Mouse (Mus musculus) midbrain, embryonic 14.5 days (tissue): ENCODE results near the gene Nrg3. TPM values are rescaled to one million over a fixed set of nuclear protein-coding genes. Genes with fewer than 3 reads are reported as not detected.

Experiments used
- ATAC-seq: fragments of 200-750 bp; cut with Nextera tagmentation; 2 replicates; pipeline ENCODE4 v1.8.0; 2017; ENCODE audit warnings: moderate number of reproducible peaks, moderate library complexity; ENCODE audit not compliant: low FRiP score, low TSS enrichment
- DNase-seq: peaks from one replicate; pipeline ENCODE4 v3.0.0-alpha.2; 2015
- H3K27ac ChIP-seq: fragments of 300-500 bp; sonication (generic); replicated peaks from 2 replicates; pipeline ENCODE4 v1.5.1; 2014; ENCODE audit warnings: mild to moderate bottlenecking, low read depth, low read length, moderate library complexity
- H3K27me3 ChIP-seq: fragments of 300-500 bp; sonication (generic); 2 replicates; pipeline ENCODE4 v1.6.1; 2014; ENCODE audit warnings: low read length, control low read depth, mixed read lengths; ENCODE audit not compliant: control insufficient read depth, insufficient read depth
- H3K36me3 ChIP-seq: fragments of 300-500 bp; sonication (generic); 2 replicates; pipeline ENCODE4 v1.6.1; 2014; ENCODE audit warnings: low read length, control low read depth; ENCODE audit not compliant: control insufficient read depth, insufficient read depth
- H3K4me1 ChIP-seq: fragments of 300-500 bp; sonication (generic); 2 replicates; pipeline ENCODE4 v1.6.1; 2014; ENCODE audit warnings: mild to moderate bottlenecking, antibody characterized with exemption, low read length, control low read depth; ENCODE audit not compliant: control insufficient read depth, insufficient read depth
- H3K4me2 ChIP-seq: fragments of 300-500 bp; sonication (generic); 2 replicates; pipeline ENCODE4 v1.6.1; 2014; ENCODE audit warnings: mild to moderate bottlenecking, low read length, moderate library complexity
- H3K4me3 ChIP-seq: fragments of 300-500 bp; sonication (generic); replicated peaks from 2 replicates; pipeline ENCODE4 v1.5.1; 2014; ENCODE audit warnings: low read depth, low read length
- H3K9ac ChIP-seq: fragments of 300-500 bp; sonication (generic); replicated peaks from 2 replicates; pipeline ENCODE4 v1.6.1; 2014; ENCODE audit warnings: mild to moderate bottlenecking, low read length, moderate library complexity
- H3K9me3 ChIP-seq: fragments of 300-500 bp; sonication (generic); 2 replicates; pipeline ENCODE4 v1.6.1; 2016; ENCODE audit warnings: low read length, control low read depth, mixed read lengths; ENCODE audit not compliant: control insufficient read depth
- WGBS: fragments of 180-500 bp; shearing (Covaris S2); extraction: QIAGEN DNeasy Blood & Tissue Kit; methylation state at CpG from one replicate; pipeline ENCODE4 v1.1.7; 2014; 5-methylcytosine and 5-hydroxymethylcytosine counted together
- polyA plus RNA-seq: library from polyadenylated mRNA; unstranded; fragments of >200 nt; fragmentation: Nextera tagmentation; extraction: Ambion mirVana; gene quantifications from 2 replicates; pipeline ENCODE4 v1.2.1, GENCODE M21; 2014

Gene Nrg3
- polyA plus RNA-seq, 1 experiment from 2014 or later, result 13.1 TPM

- H3K4me2 ChIP-seq, result no peak overlapping the region
- H3K9ac ChIP-seq, result no peak overlapping the region
- ATAC-seq (no peak), DNase-seq (no peak)
- H3K36me3 ChIP-seq, result no peaks in the 10 kb centered on the region
- H3K9me3 ChIP-seq, result no peaks in the 10 kb centered on the region
- H3K4me1 ChIP-seq, result no peaks in the 10 kb centered on the region
- 96% methylated on average over 3 of the region's 3 CpGs for WGBS
- H3K4me3 ChIP-seq, result no peak overlapping the region
- H3K27ac ChIP-seq, result no peak overlapping the region
- H3K27me3 ChIP-seq, result no peaks in the 10 kb centered on the region
Observed at GRCm38 (mm10) chr14:38576796-38577195, 896.1 kb downstream of the Nrg3 start.

DNA sequence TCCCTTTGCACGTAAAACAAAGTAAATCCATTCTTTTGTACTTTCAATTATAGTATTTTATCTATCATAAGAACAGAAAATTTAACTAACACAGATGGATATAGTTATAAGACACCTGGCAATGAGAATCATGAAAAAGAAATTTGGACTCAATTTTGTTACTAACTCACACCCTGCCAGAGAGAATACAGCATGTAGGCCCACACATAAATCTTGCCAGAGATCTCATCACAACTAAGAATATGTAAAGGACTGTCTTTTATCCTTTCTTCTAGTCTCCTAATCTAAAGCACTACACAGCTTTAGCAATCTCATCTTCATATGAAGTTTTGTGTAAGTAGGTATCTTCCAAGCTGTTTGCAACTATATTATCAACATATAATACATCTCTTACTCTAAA is 904.7 kb downstream of the Nrg3 start:
- WGBS, result 88% methylated on average over 1 of the region's 1 CpGs

DNA sequence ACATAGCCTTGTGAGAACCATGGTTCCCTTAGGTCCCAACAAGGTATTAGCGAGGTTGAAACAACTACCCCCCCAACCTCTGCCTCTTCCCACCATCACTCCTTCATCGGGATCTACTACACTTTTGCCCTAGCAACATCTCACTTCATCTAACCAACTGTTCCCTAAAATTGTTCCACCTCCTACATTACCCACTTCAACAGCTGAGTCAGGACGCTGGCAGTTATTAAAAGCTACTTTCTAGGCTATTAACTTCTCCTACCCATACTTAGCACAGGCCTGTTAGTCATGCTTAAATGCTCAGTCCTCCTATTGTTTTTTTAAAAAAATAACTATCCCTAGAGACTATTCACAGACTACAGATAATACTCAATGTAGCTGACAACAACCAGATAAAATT is 906.7 kb downstream of the Nrg3 start:
- no peak overlapping the region for H3K9ac ChIP-seq
- DNase-seq (no peak), ATAC-seq (no peak)
- no peaks in the 10 kb centered on the region for H3K9me3 ChIP-seq
- no peak overlapping the region for H3K4me2 ChIP-seq
- H3K4me3 ChIP-seq, result no peak overlapping the region
- H3K4me1 ChIP-seq, result no peaks in the 10 kb centered on the region
- no peak overlapping the region for H3K27ac ChIP-seq
- WGBS, result 96% methylated on average over 3 of the region's 3 CpGs
- H3K36me3 ChIP-seq, result no peaks in the 10 kb centered on the region
- H3K27me3 ChIP-seq, result no peaks in the 10 kb centered on the region

More for the DNA sequence above, 904.7 kb downstream of the Nrg3 start:
- H3K9me3 ChIP-seq, result no peaks in the 10 kb centered on the region
- DNase-seq (no peak), ATAC-seq (no peak)
- H3K4me2 ChIP-seq, result no peak overlapping the region
- H3K9ac ChIP-seq, result no peak overlapping the region
- H3K27ac ChIP-seq, result no peak overlapping the region
- H3K27me3 ChIP-seq, result no peaks in the 10 kb centered on the region
- no peaks in the 10 kb centered on the region for H3K36me3 ChIP-seq
- H3K4me1 ChIP-seq, result no peaks in the 10 kb centered on the region
- no peak overlapping the region for H3K4me3 ChIP-seq

DNA sequence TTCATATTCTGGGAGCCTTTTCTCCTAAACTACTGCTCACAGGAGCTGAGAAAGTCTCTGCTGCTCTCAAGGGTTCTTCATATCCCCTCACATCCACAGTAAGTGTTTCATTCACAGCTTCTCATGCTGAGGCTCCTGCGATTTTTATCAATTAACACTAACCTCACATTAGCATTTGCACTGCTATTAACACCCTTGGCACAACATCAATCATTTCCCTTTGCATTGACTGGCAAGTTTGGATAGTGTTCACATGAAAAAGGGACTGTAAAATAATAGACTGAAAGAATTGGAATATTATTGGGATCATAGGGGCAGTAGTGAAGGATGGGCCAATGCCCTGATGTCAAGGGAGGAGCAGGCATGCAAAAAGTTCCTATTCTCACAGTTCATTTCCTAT is 918.3 kb downstream of the Nrg3 start:
- H3K27ac ChIP-seq, result no peak overlapping the region
- H3K9me3 ChIP-seq, result no peaks in the 10 kb centered on the region
- DNase-seq (no peak), ATAC-seq (no peak)
- no peaks in the 10 kb centered on the region for H3K27me3 ChIP-seq
- no peak overlapping the region for H3K9ac ChIP-seq
- H3K36me3 ChIP-seq, result no peaks in the 10 kb centered on the region
- H3K4me1 ChIP-seq, result no peaks in the 10 kb centered on the region
- WGBS, result 90% methylated on average over 1 of the region's 1 CpGs
- H3K4me2 ChIP-seq, result no peak overlapping the region
- no peak overlapping the region for H3K4me3 ChIP-seq

GRCm38 (mm10) chr14:38547257-38547656 is 925.6 kb downstream of the Nrg3 start:
- ATAC-seq (no peak), DNase-seq (no peak)

DNA sequence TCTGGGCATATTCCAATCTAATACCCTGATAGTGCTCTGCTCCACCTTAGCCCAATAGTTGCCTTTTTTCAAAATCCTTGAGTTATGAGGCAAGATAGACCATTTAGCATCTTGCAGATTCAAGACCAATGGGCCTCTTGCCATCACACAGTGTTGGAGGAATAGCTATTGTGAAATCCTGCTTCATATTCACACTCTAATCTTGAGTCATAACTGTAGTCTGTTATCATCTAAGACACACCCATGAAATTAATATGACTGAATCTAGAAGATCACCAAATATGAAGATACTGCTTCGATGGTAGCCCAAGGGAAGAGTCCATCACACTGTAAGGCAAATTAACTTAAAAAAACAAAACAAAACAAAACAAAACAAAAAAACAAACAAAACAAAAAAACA is 937.7 kb downstream of the Nrg3 start:
- no peak overlapping the region for H3K27ac ChIP-seq
- H3K4me1 ChIP-seq, result no peaks in the 10 kb centered on the region
- no peak for DNase-seq
- H3K27me3 ChIP-seq, result no peaks in the 10 kb centered on the region
- no peak overlapping the region for H3K4me2 ChIP-seq
- no peak overlapping the region for H3K4me3 ChIP-seq
- H3K36me3 ChIP-seq, result no peaks in the 10 kb centered on the region
- no peak overlapping the region for H3K9ac ChIP-seq
- H3K9me3 ChIP-seq, result no peaks in the 10 kb centered on the region
- 90% methylated on average over 1 of the region's 1 CpGs for WGBS
- ATAC-seq, result no peak

More at GRCm38 (mm10) chr14:38547257-38547656, 925.6 kb downstream of the Nrg3 start:
- Histone ChIP-seq H3K9me3 (no peaks in the 10 kb centered on the region), H3K4me3 (no peak overlapping the region), H3K4me1 (peaks cover 6% of the 10 kb centered on the region; the same call in 1 of the 2 replicates), H3K36me3 (no peaks in the 10 kb centered on the region), H3K27ac (no peak overlapping the region), H3K27me3 (no peaks in the 10 kb centered on the region), H3K4me2 (no peak overlapping the region), H3K9ac (no peak overlapping the region)
- 50% methylated on average over 2 of the region's 2 CpGs for WGBS

DNA sequence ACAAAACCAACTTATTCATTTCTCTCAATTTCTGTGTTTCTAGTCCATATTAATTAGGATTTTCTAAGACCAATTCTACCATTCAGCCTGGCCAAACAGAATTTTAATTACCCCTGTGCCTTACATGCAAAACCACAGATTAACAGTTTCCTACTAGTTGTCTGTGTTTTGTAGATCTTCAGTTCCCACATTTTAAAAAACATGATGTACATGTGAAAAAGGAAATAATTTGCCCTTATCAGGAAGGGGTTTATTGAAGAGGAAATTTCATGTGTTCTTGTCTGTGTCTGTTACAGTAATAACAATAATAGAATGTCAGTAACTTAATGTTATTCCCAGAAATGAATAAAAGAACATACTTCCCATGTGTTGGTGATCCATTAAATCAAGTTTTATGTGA is 939.4 kb downstream of the Nrg3 start:
- no peak overlapping the region for H3K4me2 ChIP-seq
- H3K27ac ChIP-seq, result no peak overlapping the region
- H3K4me1 ChIP-seq, result no peaks in the 10 kb centered on the region
- H3K9me3 ChIP-seq, result no peaks in the 10 kb centered on the region
- no peak overlapping the region for H3K4me3 ChIP-seq
- H3K9ac ChIP-seq, result no peak overlapping the region
- no peak for ATAC-seq
- DNase-seq, result no peak
- no peaks in the 10 kb centered on the region for H3K27me3 ChIP-seq
- H3K36me3 ChIP-seq, result no peaks in the 10 kb centered on the region

GRCm38 (mm10) chr14:38516232-38516631 is 956.7 kb downstream of the Nrg3 start:
- Histone ChIP-seq H3K9ac (no peak overlapping the region), H3K27ac (no peak overlapping the region), H3K4me2 (no peak overlapping the region), H3K36me3 (no peaks in the 10 kb centered on the region), H3K27me3 (no peaks in the 10 kb centered on the region), H3K4me1 (no peaks in the 10 kb centered on the region), H3K4me3 (no peak overlapping the region), H3K9me3 (no peaks in the 10 kb centered on the region)
- no peak for DNase-seq
- 75% methylated on average over 5 of the region's 5 CpGs for WGBS
- no peak for ATAC-seq

- no peaks in the 10 kb centered on the region for H3K27me3 ChIP-seq
- 89% methylated on average over 2 of the region's 2 CpGs for WGBS
- no peak overlapping the region for H3K4me2 ChIP-seq
- no peaks in the 10 kb centered on the region for H3K4me1 ChIP-seq
- H3K9ac ChIP-seq, result no peak overlapping the region
- no peak overlapping the region for H3K27ac ChIP-seq
- no peak overlapping the region for H3K4me3 ChIP-seq
- ATAC-seq (no peak), DNase-seq (no peak)
- no peaks in the 10 kb centered on the region for H3K9me3 ChIP-seq
- no peaks in the 10 kb centered on the region for H3K36me3 ChIP-seq
Observed at GRCm38 (mm10) chr14:38509016-38509415, 963.9 kb downstream of the Nrg3 start.
